Mouse (Mus musculus) lung, postnatal 25 days (tissue): Measurements from ENCODE around the gene Vmn1r33.
A peak's percentile ranks its signal among the peaks of the same experiment; 100 is the strongest.
"Not testable (repeated sequence)": the region's sequence is repeated elsewhere in the genome, so short reads cannot be mapped to it uniquely, and the experiment has no call there.

Source experiments
- DNase-seq: peaks from one replicate; pipeline ENCODE4 v3.0.0; 2022; ENCODE audit warnings: low spot score

The Vmn1r33 gene

GRCm38 (mm10) chr6:66618182-66618581 is at the start of gene Vmn1r33:
Gene Vmn1r33 (minus strand): TSS chr6:66618282.
- not testable (repeated sequence) for DNase-seq

- no peak for DNase-seq
Measured at GRCm38 (mm10) chr6:66643779-66644178, 25.7 kb upstream of the Vmn1r33 start, which contains the start of gene Vmn1r34. Gene Vmn1r34 (minus strand): TSS chr6:66643879.

DNA sequence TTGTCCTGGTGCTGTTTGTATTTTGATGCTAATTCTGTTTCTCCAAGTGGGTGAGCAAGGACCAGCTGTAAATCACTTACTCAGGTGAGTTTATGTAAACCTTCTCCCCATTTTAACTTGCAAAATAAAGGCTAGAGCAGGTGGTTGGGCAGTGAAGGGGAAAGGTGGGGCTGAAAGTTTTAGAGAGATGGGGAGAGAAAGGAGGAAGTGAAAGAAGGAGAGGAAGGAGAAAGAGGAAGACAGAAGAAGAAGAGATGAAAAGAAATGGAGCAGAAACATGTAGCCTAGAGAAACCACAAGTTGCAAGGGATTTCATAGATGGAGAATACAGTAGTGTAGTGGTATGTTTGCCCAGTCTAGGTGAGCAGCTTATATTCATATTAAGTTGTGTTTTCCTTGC is 22.3 kb downstream of the Vmn1r33 start:
- DNase-seq: peak; percentile 2
